Mouse (Mus musculus) intestine, postnatal 0 days (tissue): Measurements from ENCODE around the gene Alx3. TPM values are rescaled to one million over a fixed set of nuclear protein-coding genes. Genes with fewer than 3 reads are reported as not detected.

Experiments
- ATAC-seq: fragments of 200-750 bp; cut with Nextera tagmentation; 2 replicates; pipeline ENCODE4 v1.8.0; 2017; ENCODE audit warnings: mild to moderate bottlenecking, moderate TSS enrichment, moderate library complexity
- H3K27ac ChIP-seq: fragments of 300-500 bp; sonication (generic); 2 replicates; pipeline ENCODE4 v1.5.1; 2014; ENCODE audit warnings: mild to moderate bottlenecking, low read depth, low read length, moderate library complexity
- H3K27me3 ChIP-seq: fragments of 300-500 bp; sonication (generic); replicated peaks from 2 replicates; pipeline ENCODE4 v1.6.1; 2014; ENCODE audit warnings: low read length, mixed read lengths; ENCODE audit not compliant: control insufficient read depth, insufficient read depth
- H3K36me3 ChIP-seq: fragments of 300-500 bp; sonication (generic); 2 replicates; pipeline ENCODE4 v1.6.1; 2014; ENCODE audit warnings: mild to moderate bottlenecking, moderate library complexity; ENCODE audit not compliant: control insufficient read depth, insufficient read depth
- H3K4me1 ChIP-seq: fragments of 300-500 bp; sonication (generic); replicated peaks from 2 replicates; pipeline ENCODE4 v1.6.1; 2014; ENCODE audit warnings: antibody characterized with exemption, low read length, mixed read lengths; ENCODE audit not compliant: control insufficient read depth, insufficient read depth
- H3K4me2 ChIP-seq: fragments of 300-500 bp; sonication (generic); replicated peaks from 2 replicates; pipeline ENCODE4 v1.6.1; 2014; ENCODE audit warnings: low read depth, mild to moderate bottlenecking, moderate library complexity
- H3K4me3 ChIP-seq: fragments of 300-500 bp; sonication (generic); 2 replicates; pipeline ENCODE4 v1.5.1; 2014; ENCODE audit warnings: low read depth, low read length
- H3K9ac ChIP-seq: fragments of 300-500 bp; sonication (generic); 2 replicates; pipeline ENCODE4 v1.6.1; 2014; ENCODE audit warnings: mild to moderate bottlenecking, low read depth, low read length
- H3K9me3 ChIP-seq: fragments of 300-500 bp; sonication (generic); 2 replicates; pipeline ENCODE4 v1.6.1; 2016; ENCODE audit warnings: mixed run types; ENCODE audit not compliant: control insufficient read depth
- CTCF ChIP-seq: sonication (generic); IDR thresholded peaks from 2 replicates; pipeline ENCODE4 v1.5.1; 2016; ENCODE audit warnings: low read depth, mild to moderate bottlenecking, control low read depth, antibody characterized with exemption, moderate library complexity
- WGBS: fragments of 180-500 bp; shearing (Covaris S2); extraction: QIAGEN DNeasy Blood & Tissue Kit; methylation state at CpG from one replicate; pipeline ENCODE4 v1.1.7; 2014; 5-methylcytosine and 5-hydroxymethylcytosine counted together
- polyA plus RNA-seq: library from polyadenylated mRNA; unstranded; fragments of >200 nt; fragmentation: Nextera tagmentation; extraction: Ambion mirVana; gene quantifications from 2 replicates; pipeline ENCODE4 v1.2.1, GENCODE M21; 2015

Alx3 gene
- polyA plus RNA-seq, 1 experiment from 2014 or later, result not detected

DNA sequence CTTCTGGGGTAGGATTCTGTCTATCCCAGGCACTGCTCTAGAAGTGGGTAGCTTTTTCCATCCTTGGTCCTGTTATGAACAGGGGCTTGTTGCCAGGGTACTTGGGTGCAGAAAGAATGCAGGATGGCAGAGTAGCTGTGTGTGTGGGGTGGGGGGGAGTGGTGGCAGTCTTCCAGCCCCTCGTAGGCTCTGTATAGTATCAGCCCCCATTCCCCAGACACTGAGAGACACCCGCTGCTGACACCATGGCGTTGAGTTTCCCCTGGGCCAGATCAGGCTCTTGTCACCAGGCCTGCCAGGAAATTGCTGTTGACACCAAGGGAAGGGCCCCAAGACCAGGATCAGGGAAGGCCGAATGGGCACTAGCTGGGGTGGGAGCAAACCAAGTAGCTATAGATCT lies 26.1 kb upstream of the Alx3 start:
- no peak for ATAC-seq

DNA sequence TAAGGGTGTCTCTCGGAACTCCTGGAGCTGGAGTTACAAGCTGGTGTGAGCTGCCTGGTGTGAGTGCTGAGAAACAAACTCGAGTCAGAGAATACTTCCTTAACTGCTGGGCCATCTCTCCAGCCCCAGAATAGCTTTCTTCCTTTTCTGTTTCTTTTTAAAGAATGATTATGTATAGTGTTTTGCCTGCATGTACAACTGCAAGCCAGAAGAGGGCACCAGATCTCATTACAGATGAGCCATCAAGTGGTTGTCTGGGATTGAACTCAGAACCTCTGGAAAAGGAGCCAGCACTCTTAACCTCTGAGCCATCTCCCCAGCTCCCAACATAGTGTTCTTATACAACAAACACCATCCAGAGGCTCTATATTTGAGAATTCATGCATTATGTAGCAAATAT lies 23.6 kb upstream of the Alx3 start:
- Histone ChIP-seq H3K9me3 (no peaks in the 10 kb centered on the region), H3K4me2 (no peak overlapping the region), H3K9ac (no peak overlapping the region), H3K4me3 (no peak overlapping the region), H3K27ac (no peak overlapping the region), H3K36me3 (no peaks in the 10 kb centered on the region), H3K27me3 (peaks cover 3% of the 10 kb centered on the region; the same call in 1 of the 2 replicates), H3K4me1 (no peaks in the 10 kb centered on the region)
- WGBS, result 58% methylated on average over 2 of the region's 2 CpGs
- TF ChIP-seq CTCF, result peak; percentile 68
- ATAC-seq, result no peak

More for the DNA sequence above, 26.1 kb upstream of the Alx3 start:
- WGBS, result 57% methylated on average over 4 of the region's 4 CpGs
- Histone ChIP-seq H3K9me3 (no peaks in the 10 kb centered on the region), H3K4me3 (no peak overlapping the region), H3K36me3 (no peaks in the 10 kb centered on the region), H3K4me2 (no peak overlapping the region), H3K4me1 (no peaks in the 10 kb centered on the region), H3K27me3 (peaks cover 3% of the 10 kb centered on the region; the same call in 1 of the 2 replicates), H3K27ac (no peak overlapping the region), H3K9ac (no peak overlapping the region)
- no peak for TF ChIP-seq CTCF

- Histone ChIP-seq H3K4me2 (no peak overlapping the region), H3K9ac (no peak overlapping the region), H3K36me3 (no peaks in the 10 kb centered on the region), H3K27ac (no peak overlapping the region), H3K27me3 (peaks cover 32% of the 10 kb centered on the region), H3K4me1 (peaks cover 4% of the 10 kb centered on the region; the same call in 1 of the 2 replicates), H3K9me3 (no peaks in the 10 kb centered on the region), H3K4me3 (no peak overlapping the region)
- no peak for TF ChIP-seq CTCF
- ATAC-seq, result no peak
- WGBS, result 84% methylated on average over 3 of the region's 3 CpGs
Measured at GRCm38 (mm10) chr3:107576807-107577206, 18.0 kb upstream of the Alx3 start.

GRCm38 (mm10) chr3:107577810-107578390 lies 16.9 kb upstream of the Alx3 start:
- Histone ChIP-seq H3K36me3 (no peaks in the 10 kb centered on the region), H3K27ac (no peak overlapping the region), H3K27me3 (peaks cover 43% of the 10 kb centered on the region), H3K4me1 (peaks cover 4% of the 10 kb centered on the region; the same call in 1 of the 2 replicates), H3K4me3 (no peak overlapping the region), H3K4me2 (no peak overlapping the region), H3K9me3 (no peaks in the 10 kb centered on the region), H3K9ac (no peak overlapping the region)
- 7% methylated on average over 3 of the region's 3 CpGs for WGBS
- ATAC-seq, result peak; percentile 63
- TF ChIP-seq CTCF, result no peak

DNA sequence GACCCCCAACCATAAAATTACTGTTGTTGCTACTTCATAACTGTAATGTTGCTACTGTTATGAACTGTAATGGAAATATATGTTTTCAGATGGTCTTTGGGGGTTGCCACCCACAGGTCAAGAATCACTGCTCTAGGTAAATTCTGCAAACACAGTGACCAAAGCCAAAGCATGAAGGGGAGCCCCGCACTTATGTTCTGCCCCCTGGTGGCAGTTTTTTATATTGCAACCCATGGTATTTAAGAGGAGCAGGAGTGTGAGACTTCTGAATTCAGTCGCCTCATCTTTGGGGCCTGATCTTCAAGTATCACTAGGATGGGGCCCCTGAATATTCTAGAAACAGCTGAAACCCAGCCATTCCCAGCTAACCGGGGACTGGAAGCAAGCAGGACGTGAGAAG lies 15.4 kb upstream of the Alx3 start:
- H3K27ac ChIP-seq, result no peak overlapping the region
- peaks cover 4% of the 10 kb centered on the region; the same call in 1 of the 2 replicates for H3K4me1 ChIP-seq
- H3K9me3 ChIP-seq, result no peaks in the 10 kb centered on the region
- TF ChIP-seq CTCF, result peak; percentile 82
- no peak for ATAC-seq
- no peaks in the 10 kb centered on the region for H3K36me3 ChIP-seq
- no peak overlapping the region for H3K4me2 ChIP-seq
- no peak overlapping the region for H3K4me3 ChIP-seq
- WGBS, result 10% methylated on average over 4 of the region's 4 CpGs
- peaks cover 58% of the 10 kb centered on the region for H3K27me3 ChIP-seq
- no peak overlapping the region for H3K9ac ChIP-seq

GRCm38 (mm10) chr3:107581103-107582010 lies 13.5 kb upstream of the Alx3 start:
- Histone ChIP-seq H3K9me3 (no peaks in the 10 kb centered on the region), H3K27me3 (peaks cover 76% of the 10 kb centered on the region), H3K36me3 (no peaks in the 10 kb centered on the region), H3K9ac (no peak overlapping the region), H3K27ac (no peak overlapping the region), H3K4me2 (no peak overlapping the region), H3K4me3 (no peak overlapping the region), H3K4me1 (peaks cover 4% of the 10 kb centered on the region; the same call in 1 of the 2 replicates)
- 8% methylated on average over 15 of the region's 15 CpGs for WGBS
- ATAC-seq, result no peak
- no peak for TF ChIP-seq CTCF
